Mouse (Mus musculus): Measurements from ENCODE around the gene Txnrd2. TPM values are rescaled to one million over a fixed set of nuclear protein-coding genes. Genes with fewer than 3 reads are reported as not detected.
A peak's percentile ranks its signal among the peaks of the same experiment; 100 is the strongest.

The Txnrd2 gene
- polyA plus RNA-seq, 1 experiment from 2014 or later: 27.9 TPM

- H3K9me3 ChIP-seq: no peaks in the 10 kb centered on the region
- peaks cover 82% of the 10 kb centered on the region for H3K36me3 ChIP-seq (replicated peaks)
- 83% methylated on average over 12 of the region's 12 CpGs for WGBS
- no peaks in the 10 kb centered on the region for H3K27me3 ChIP-seq (replicated peaks; ENCODE audit: low read depth, poor library complexity, severe bottlenecking)
- H3K4me3 ChIP-seq: no peak overlapping the region
- no peak for DNase-seq (ENCODE audit: low spot score)
- H3K4me1 ChIP-seq: peaks cover 34% of the 10 kb centered on the region
- H3K27ac ChIP-seq (replicated peaks): 0 out of 2 replicates have a peak overlapping the region, but pooled peaks have one; percentile 19
Observed at GRCm38 (mm10) chr16:18411802-18412476, 14.2 kb upstream of the Txnrd2 start.

- Histone ChIP-seq H3K27ac (replicated peaks) (no peak overlapping the region), H3K9me3 (no peaks in the 10 kb centered on the region), H3K36me3 (replicated peaks) (peaks cover 80% of the 10 kb centered on the region), H3K4me3 (no peak overlapping the region), H3K4me1 (peaks cover 34% of the 10 kb centered on the region), H3K27me3 (replicated peaks; ENCODE audit: low read depth, poor library complexity, severe bottlenecking) (no peaks in the 10 kb centered on the region)
- 88% methylated on average over 7 of the region's 7 CpGs for WGBS
- no peak for DNase-seq (ENCODE audit: low spot score)
Observed at GRCm38 (mm10) chr16:18413032-18413816, 13.0 kb upstream of the Txnrd2 start.

- DNase-seq (ENCODE audit: low spot score): no peak
- WGBS: 80% methylated on average over 18 of the region's 18 CpGs
- H3K27ac ChIP-seq (replicated peaks): peak overlapping the region; percentile 65; the same call in 1 of the 2 replicates
- H3K36me3 ChIP-seq (replicated peaks): peaks cover 63% of the 10 kb centered on the region
- peaks cover 21% of the 10 kb centered on the region for H3K4me1 ChIP-seq
- no peaks in the 10 kb centered on the region for H3K9me3 ChIP-seq
- H3K4me3 ChIP-seq: no peak overlapping the region
- H3K27me3 ChIP-seq (replicated peaks; ENCODE audit: low read depth, poor library complexity, severe bottlenecking): no peaks in the 10 kb centered on the region
Observed at GRCm38 (mm10) chr16:18416094-18416761, 10.0 kb upstream of the Txnrd2 start.

GRCm38 (mm10) chr16:18416837-18417236 lies 9.3 kb upstream of the Txnrd2 start:
- Histone ChIP-seq H3K36me3 (replicated peaks) (peaks cover 63% of the 10 kb centered on the region), H3K4me1 (peaks cover 15% of the 10 kb centered on the region), H3K4me3 (no peak overlapping the region), H3K27ac (replicated peaks) (peak overlapping the region; percentile 65), H3K9me3 (no peaks in the 10 kb centered on the region), H3K27me3 (replicated peaks; ENCODE audit: low read depth, poor library complexity, severe bottlenecking) (no peaks in the 10 kb centered on the region)
- DNase-seq (ENCODE audit: low spot score): no peak
- 86% methylated on average over 3 of the region's 3 CpGs for WGBS

- DNase-seq (ENCODE audit: low spot score): no peak
- Histone ChIP-seq H3K27ac (replicated peaks) (no peak overlapping the region), H3K36me3 (replicated peaks) (peaks cover 66% of the 10 kb centered on the region), H3K27me3 (replicated peaks; ENCODE audit: low read depth, poor library complexity, severe bottlenecking) (no peaks in the 10 kb centered on the region), H3K9me3 (no peaks in the 10 kb centered on the region), H3K4me3 (no peak overlapping the region), H3K4me1 (peaks cover 12% of the 10 kb centered on the region; the same call in 1 of the 2 replicates)
- WGBS: 91% methylated on average over 5 of the region's 5 CpGs
Observed at GRCm38 (mm10) chr16:18417491-18417890, 8.7 kb upstream of the Txnrd2 start.

GRCm38 (mm10) chr16:18418756-18419602 lies 7.2 kb upstream of the Txnrd2 start:
- no peak overlapping the region for H3K27ac ChIP-seq (replicated peaks)
- H3K27me3 ChIP-seq (replicated peaks; ENCODE audit: low read depth, poor library complexity, severe bottlenecking): no peaks in the 10 kb centered on the region
- H3K36me3 ChIP-seq (replicated peaks): peaks cover 67% of the 10 kb centered on the region
- 82% methylated on average over 4 of the region's 4 CpGs for WGBS
- DNase-seq (ENCODE audit: low spot score): no peak
- no peak overlapping the region for H3K4me3 ChIP-seq
- H3K4me1 ChIP-seq: peaks cover 14% of the 10 kb centered on the region
- H3K9me3 ChIP-seq: no peaks in the 10 kb centered on the region

GRCm38 (mm10) chr16:18419603-18420026 lies 6.6 kb upstream of the Txnrd2 start:
- Histone ChIP-seq H3K9me3 (no peaks in the 10 kb centered on the region), H3K36me3 (replicated peaks) (peaks cover 64% of the 10 kb centered on the region), H3K27me3 (replicated peaks; ENCODE audit: low read depth, poor library complexity, severe bottlenecking) (no peaks in the 10 kb centered on the region), H3K4me3 (no peak overlapping the region), H3K4me1 (peaks cover 21% of the 10 kb centered on the region), H3K27ac (replicated peaks) (no peak overlapping the region)
- 79% methylated on average over 1 of the region's 1 CpGs for WGBS
- no peak for DNase-seq (ENCODE audit: low spot score)

- 75% methylated on average over 3 of the region's 3 CpGs for WGBS
- no peaks in the 10 kb centered on the region for H3K27me3 ChIP-seq (replicated peaks; ENCODE audit: low read depth, poor library complexity, severe bottlenecking)
- DNase-seq (ENCODE audit: low spot score): no peak
- no peak overlapping the region for H3K27ac ChIP-seq (replicated peaks)
- peaks cover 55% of the 10 kb centered on the region for H3K36me3 ChIP-seq (replicated peaks)
- H3K4me1 ChIP-seq: peaks cover 29% of the 10 kb centered on the region
- H3K9me3 ChIP-seq: no peaks in the 10 kb centered on the region
- no peak overlapping the region for H3K4me3 ChIP-seq
Observed at GRCm38 (mm10) chr16:18420571-18420970, 5.6 kb upstream of the Txnrd2 start.

GRCm38 (mm10) chr16:18423203-18423914 lies 2.8 kb upstream of the Txnrd2 start:
- Histone ChIP-seq H3K4me1 (peaks cover 41% of the 10 kb centered on the region), H3K9me3 (no peaks in the 10 kb centered on the region), H3K36me3 (replicated peaks) (peaks cover 34% of the 10 kb centered on the region), H3K4me3 (no peak overlapping the region), H3K27ac (replicated peaks) (no peak overlapping the region), H3K27me3 (replicated peaks; ENCODE audit: low read depth, poor library complexity, severe bottlenecking) (no peaks in the 10 kb centered on the region)
- DNase-seq (ENCODE audit: low spot score): no peak
- WGBS: 91% methylated on average over 7 of the region's 7 CpGs

- no peaks in the 10 kb centered on the region for H3K27me3 ChIP-seq (replicated peaks; ENCODE audit: low read depth, poor library complexity, severe bottlenecking)
- no peak overlapping the region for H3K27ac ChIP-seq (replicated peaks)
- H3K4me3 ChIP-seq: no peak overlapping the region
- 86% methylated on average over 5 of the region's 5 CpGs for WGBS
- H3K4me1 ChIP-seq: peaks cover 41% of the 10 kb centered on the region
- DNase-seq (ENCODE audit: low spot score): no peak
- H3K36me3 ChIP-seq (replicated peaks): peaks cover 30% of the 10 kb centered on the region
- H3K9me3 ChIP-seq: no peaks in the 10 kb centered on the region
Observed at GRCm38 (mm10) chr16:18423915-18424265, 2.3 kb upstream of the Txnrd2 start.

- Histone ChIP-seq H3K27me3 (replicated peaks; ENCODE audit: low read depth, poor library complexity, severe bottlenecking) (no peaks in the 10 kb centered on the region), H3K27ac (replicated peaks) (0 out of 2 replicates have a peak overlapping the region, but pooled peaks have one; percentile 4), H3K9me3 (no peaks in the 10 kb centered on the region), H3K4me1 (peaks cover 41% of the 10 kb centered on the region), H3K36me3 (replicated peaks) (peaks cover 30% of the 10 kb centered on the region), H3K4me3 (peak overlapping the region; percentile 3; the same call in 1 of the 2 replicates)
- WGBS: 54% methylated on average over 11 of the region's 11 CpGs
- peak; percentile 57 for DNase-seq (ENCODE audit: low spot score)
Observed at GRCm38 (mm10) chr16:18424364-18425045, 1.7 kb upstream of the Txnrd2 start.
